Mouse (Mus musculus): ENCODE results near the gene Clpsl2.
A peak's percentile ranks its signal among the peaks of the same experiment; 100 is the strongest.
"Not testable (repeated sequence)": the region's sequence is repeated elsewhere in the genome, so short reads cannot be mapped to it uniquely, and the experiment has no call there.

Gene Clpsl2

DNA sequence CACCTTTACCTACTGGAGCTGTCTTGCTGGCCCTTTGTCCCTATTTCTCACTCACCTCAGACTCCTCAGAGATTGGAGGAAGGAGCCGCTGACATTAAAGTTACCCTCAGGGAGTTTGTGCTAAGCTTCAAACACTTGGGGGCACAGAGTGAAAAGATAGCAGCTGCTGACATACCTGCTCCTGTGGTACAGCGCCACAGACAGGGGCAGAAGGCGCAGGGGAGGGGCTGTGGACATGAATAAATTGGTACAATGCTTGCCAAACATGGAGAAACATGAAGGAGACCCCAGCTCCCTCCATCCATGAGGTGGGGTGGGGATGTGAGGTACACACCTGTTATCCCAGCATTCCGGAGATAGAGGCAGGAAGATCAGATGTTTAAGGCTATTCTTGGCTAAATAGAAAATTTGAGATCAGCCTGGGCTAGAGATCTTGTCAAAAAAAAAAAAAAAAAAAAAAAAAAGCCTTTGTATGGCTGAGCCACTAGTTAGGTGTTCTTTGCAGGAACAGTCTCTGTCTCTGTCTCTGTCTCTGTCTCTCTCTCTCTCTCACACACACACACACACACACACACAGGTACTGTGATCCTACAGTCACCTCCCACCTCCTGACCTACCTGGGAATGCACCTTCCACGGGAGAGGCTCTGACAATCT, 28.0 kb upstream of the Clpsl2 start:
- no peak for DNase-seq (ENCODE audit: low spot score)

- DNase-seq (ENCODE audit: low spot score): no peak
Observed at GRCm38 (mm10) chr17:28521920-28522319, 27.3 kb upstream of the Clpsl2 start.

- DNase-seq (ENCODE audit: low spot score): peak; percentile 89
Observed at GRCm38 (mm10) chr17:28522623-28523354, 26.4 kb upstream of the Clpsl2 start.

DNA sequence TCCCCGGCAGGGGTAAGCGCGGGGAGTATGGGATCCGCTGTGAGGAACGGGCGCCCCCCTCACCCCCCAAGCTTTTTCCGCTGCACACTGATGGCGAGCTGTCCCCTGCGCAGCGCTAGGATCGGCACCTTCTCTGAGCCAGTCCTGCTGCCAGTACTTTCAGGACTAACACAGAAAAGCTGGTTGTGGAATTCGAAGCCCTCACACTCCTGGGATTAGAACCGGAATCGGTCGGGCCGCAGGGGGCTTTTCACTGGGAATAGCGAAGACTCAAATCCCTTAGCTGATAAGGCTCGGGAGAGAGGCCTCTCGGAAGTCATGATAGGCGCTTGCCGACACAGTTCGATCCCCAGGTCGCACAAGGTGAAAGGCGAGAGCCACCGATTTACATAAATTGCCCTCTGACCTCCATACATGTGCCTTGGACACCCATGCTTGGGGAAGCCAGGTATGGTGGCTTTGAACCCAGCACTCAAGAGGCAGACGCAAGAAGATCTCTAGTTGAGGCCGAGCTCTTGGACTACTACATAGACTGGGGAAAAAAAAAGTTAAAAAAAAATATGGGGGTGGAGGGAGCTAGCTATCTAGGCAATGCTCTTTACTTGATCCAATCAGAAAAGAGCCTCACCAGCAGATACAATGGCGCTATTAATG, 25.7 kb upstream of the Clpsl2 start:
- DNase-seq (ENCODE audit: low spot score): no peak

DNA sequence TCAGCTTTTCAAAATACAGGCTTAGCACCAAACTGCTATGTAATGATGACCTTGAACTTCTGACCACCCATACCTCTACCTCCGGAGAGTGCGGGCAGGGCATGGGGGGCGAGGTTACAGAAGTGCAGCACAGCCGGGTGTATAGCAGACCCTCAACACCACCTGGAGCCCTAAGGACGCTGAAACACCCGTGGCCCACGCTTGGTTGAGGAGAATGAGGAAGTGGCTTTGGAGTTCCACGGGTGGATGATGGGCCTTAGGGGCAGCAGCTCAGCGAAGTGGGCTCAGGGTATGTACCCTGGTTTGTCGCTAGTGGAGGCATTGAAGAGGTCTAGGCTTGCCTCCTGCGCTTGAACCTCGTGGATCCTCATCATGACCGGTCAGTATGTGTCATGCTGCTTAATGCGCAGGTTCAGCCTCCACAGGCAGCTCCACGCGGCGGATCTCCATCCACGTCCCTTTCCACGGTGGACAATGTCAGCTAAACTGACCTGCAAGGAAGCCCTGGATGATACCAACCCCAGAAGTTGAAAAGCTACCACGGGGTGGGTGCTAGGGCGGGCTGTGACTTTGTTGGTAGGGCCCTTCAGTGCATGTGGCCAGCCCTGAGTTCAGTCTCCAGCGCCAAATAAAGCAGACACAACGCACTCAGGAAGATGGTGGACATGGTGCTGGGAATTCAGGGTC, 25.1 kb upstream of the Clpsl2 start:
- no peak for DNase-seq (ENCODE audit: low spot score)

- DNase-seq (ENCODE audit: low spot score): no peak
Observed at GRCm38 (mm10) chr17:28524831-28525430, 24.3 kb upstream of the Clpsl2 start.

DNA sequence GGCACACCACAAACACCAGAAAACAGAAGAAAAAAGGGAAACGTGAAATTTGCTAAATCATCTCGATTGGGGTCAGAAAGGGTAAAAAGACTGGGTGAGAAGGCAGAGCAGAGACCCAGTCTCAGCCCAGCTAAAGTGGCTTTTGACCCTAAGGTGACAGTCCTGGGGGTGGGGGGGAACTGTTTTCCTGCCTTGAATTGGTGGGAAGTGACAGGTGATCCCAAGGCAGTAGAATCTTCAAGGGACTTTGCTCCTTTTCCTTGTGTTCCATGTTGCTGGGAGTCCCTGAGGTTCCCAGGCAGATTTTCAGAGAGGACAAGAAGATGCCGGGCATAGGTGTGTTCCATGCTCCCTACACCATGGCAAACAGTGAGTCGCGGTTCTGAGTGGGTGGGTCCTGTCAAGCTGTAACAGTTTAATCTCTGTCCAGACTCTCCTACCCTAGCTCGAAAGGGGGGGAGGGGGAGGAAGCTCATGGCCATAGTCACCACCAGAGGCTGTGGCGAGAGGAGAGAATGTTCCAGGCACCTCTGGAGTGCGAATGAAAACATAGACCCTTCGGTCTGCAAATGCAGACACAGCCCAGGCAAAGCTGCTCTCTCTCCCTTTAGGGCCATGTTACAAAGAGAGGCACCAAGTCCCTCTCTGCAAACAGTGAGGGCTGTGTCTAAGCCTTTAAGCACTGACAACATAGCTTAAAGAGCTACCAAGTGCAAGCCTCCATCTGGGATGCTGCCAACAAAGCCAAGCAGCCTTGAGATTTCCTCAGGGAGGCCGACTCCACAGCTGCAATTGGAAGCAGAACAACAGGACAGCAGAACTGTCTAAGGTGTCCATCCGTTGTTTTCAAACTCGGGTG, 21.8 kb upstream of the Clpsl2 start:
- DNase-seq (ENCODE audit: low spot score): peak; percentile 77

DNA sequence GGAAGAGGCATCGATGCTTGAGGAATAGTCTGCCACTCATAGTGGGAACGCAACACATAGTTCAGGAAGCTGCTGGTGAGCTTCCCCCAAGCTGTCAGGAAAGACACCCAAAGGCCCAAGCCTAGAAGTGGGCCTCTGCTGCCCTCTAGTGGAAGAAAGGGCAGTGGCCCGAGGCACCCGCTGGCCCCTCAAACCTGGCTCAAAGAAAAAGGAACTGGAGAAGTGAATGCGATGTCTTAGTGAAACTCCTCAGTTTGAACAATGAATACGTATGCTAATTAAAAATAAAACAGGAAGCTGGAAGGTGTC, 21.2 kb upstream of the Clpsl2 start:
- peak; percentile 80 for DNase-seq (ENCODE audit: low spot score)

DNA sequence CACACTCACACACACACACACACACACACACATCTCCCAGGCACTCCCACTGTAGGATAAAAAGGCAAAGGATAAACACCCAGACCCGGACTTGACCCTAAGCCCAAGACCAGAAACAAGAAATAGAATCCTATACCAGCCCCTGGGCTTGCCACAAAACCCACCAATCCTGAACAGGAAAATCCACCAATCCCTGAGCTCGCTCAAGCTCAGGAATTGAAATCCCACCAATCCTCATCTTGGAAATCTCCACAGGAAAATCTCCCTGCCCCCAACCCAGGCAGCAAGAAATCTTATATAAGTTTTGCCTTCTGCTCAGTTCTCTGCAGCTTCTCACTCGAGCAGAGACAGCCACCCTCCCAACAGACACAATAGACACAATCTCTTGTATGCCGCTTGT, 20.1 kb upstream of the Clpsl2 start:
- no peak for DNase-seq (ENCODE audit: low spot score)

DNA sequence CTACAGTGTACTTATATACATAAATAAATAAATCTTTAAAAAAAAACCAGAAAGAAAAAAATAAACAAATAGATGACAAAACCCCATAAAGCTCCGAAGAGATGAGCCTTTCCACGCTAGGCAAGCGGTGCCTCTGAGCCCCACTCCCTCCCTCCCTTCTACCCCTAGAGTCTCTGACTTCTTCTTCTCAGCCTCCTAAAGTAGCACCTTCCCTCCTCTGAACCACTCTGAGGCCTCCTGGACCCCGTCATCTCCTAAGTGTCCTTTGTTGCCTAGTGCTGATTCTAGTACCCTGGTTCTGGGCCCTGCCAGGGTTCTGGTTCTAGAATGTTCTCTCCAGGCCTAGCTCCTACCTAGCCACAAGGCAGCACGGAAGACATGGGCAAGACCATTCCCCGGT, 18.7 kb upstream of the Clpsl2 start, which contains the start of gene Armc12:
Gene Armc12 (plus strand): TSS at position 301 of the 400 bp plus-strand sequence.
- DNase-seq (ENCODE audit: low spot score): no peak

DNA sequence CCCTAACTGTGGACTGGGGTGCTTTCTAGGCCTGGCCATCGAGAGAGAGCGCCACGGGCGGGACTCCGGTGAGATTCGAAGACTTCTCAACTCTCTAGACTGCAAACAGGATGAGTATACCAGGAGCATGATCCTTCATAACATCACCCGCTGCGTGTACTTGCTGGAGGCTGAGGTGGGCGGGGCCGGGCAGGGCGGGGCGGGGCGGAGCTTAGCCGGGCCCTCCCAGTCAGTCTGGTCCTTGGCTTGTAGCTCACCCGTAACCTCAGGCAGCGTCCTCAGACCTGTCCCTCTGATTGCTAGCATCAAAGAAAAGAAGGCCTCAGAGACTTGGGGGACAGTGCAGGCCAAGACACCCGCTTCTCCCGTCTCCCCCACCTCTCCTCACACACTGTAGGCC, 17.3 kb upstream of the Clpsl2 start:
- no peak for DNase-seq (ENCODE audit: low spot score)

DNA sequence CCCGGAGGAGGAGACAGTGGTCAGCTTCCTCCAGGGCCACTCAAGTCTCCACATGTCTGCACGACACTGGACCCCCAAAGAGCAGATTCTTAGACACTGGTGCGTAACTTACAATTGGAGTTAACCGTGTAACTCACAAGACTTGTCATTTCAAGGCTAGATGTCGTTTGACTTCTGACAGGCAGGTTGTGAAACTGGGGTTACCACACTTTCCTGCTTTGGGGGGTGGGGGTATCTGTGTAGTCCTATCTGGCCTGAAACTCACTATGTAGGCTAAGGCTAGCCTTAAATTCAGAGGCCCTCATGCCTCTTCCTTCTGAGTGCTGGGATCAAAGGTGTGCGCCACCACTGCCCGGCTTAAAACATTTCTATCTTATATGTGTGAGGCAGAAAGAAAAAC, 16.7 kb upstream of the Clpsl2 start:
- DNase-seq (ENCODE audit: low spot score): no peak

DNA sequence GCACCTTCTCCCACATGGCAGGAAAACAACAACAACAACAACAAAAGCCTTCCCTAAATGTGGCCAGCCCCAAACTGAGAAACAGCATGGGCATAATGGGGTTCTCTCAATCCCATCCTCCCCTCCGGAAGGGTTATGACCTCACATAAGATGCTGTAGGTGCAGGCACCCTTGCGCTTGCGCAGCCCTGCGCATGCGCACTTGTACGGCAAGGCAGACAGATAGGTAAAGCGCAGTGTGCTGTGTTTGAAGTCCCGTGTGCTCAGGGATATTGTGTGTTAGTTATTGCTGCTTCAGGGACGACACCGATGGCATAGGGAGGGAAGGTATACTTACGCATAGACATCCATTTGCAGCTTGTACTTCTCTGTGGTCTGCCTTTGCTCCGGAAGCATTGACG, 15.9 kb upstream of the Clpsl2 start:
- no peak for DNase-seq (ENCODE audit: low spot score)

DNA sequence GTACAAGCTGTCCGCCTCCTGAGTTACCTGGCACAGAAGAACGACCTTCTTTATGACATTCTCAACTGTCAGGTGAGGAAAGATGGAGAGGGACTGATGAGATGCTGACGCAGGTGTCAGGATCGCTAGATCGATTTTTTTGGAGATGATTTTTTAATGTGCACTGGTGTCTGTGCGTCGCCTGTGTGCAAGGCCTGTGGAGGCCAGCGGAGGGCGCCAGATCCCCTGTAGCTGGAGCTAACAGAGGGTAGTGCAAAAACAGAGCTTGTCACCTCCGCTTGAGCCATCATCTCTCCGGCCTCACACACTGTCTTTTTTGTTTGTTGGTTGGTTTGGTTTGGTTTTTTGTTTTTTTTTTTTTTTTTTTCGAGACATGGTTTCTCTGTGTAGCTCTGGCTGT, 11.3 kb upstream of the Clpsl2 start:
- DNase-seq (ENCODE audit: low spot score): no peak

DNA sequence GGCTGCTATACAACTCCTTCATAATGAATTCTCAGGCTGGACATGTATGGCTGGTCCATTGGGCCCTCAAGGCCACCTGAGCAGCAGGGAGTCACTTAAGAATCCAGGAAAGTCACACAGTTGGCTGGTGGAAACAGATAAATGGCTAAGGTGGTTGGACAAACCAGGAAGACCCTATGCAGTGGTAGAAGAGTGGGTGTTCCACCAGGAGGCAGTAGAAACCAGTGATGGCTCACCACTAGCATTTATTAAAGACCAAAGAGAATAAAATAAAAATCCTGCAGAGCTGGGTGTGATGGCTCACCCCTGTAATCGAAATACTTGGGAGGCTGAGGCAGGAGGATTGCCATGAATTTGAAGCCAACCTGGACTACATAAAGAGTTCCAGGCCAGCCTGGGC, 2.3 kb upstream of the Clpsl2 start:
- DNase-seq (ENCODE audit: low spot score): no peak

- no peak for DNase-seq (ENCODE audit: low spot score)
Observed at GRCm38 (mm10) chr17:28548550-28548949, 661 bp upstream of the Clpsl2 start.

DNA sequence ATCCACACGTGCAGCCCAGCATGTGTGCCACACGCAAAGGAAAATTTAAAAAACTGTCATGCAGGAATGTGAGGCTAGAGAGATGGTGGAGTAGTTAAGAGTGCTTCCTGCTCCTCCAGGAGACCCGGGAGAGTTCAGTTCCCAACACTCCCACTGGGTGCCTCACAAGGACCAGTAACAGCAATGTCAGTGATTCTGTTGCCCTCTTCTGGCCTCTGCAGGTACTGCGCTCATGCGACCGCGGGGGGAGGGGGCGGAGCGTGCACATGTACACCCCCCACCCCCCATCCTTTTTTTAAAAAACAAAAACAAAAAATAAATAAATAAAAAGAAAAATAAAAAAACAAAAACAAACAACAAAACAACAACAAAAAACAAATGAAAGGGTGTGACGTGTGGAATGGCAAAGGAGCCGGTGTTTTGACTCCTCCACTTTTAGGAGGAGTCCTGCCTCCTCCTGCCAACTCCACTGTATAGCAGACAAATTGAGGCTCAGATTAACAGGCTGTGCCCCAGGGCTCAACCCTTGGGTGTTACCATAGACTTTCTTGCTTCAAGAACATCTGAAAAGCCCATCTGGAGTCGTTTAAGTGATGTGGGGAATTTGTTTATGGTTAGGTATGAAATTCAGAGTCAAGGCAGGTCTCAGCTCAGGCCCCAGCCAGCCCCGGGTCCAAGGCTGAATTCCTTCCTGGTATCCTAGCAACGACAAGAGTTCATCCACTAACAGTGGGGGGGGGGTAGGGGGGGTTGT, 4.0 kb downstream of the Clpsl2 start:
- peak; percentile 52 for DNase-seq (ENCODE audit: low spot score)

- not testable (repeated sequence) for DNase-seq (ENCODE audit: low spot score)
Observed at GRCm38 (mm10) chr17:28554021-28554420, 4.8 kb downstream of the Clpsl2 start.

- peak; percentile 56 for DNase-seq (ENCODE audit: low spot score)
Observed at GRCm38 (mm10) chr17:28556635-28557396, 7.6 kb downstream of the Clpsl2 start.

DNA sequence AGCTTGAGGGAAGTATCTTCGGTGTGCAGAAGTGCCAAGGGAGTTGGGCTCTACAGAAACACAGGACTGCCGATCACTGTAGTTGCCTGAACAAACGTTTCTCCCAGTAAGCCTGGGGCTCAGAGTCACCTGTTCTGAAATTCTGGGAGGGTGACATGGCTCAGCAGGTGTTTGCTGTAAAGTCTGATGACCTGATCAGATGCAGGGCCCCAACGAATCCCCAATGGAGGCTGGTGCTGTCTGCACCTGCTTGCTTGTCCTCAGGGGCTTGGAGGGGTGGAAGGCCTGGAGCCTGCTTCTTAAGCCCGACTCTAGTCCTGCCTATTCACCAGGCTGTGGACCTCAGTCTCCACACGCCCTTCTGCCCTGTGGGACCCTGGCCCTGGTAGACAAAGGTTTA, 8.6 kb downstream of the Clpsl2 start:
- DNase-seq (ENCODE audit: low spot score): no peak

All from yolk sac, embryonic 10.5 days (tissue).